Mouse (Mus musculus) stomach, postnatal 0 days (tissue): ENCODE results near the gene Olfr376. TPM values are rescaled to one million over a fixed set of nuclear protein-coding genes. Genes with fewer than 3 reads are reported as not detected.

Source experiments
- ATAC-seq: fragments of 200-750 bp; cut with Nextera tagmentation; 2 replicates; pipeline ENCODE4 v1.8.0; 2017; ENCODE audit not compliant: low FRiP score, low TSS enrichment
- DNase-seq: peaks from one replicate; pipeline ENCODE4 v3.0.0-alpha.2; 2016; ENCODE audit warnings: low spot score
- H3K27ac ChIP-seq: fragments of 300-500 bp; sonication (generic); replicated peaks from 2 replicates; pipeline ENCODE4 v1.5.1; 2014; ENCODE audit warnings: mild to moderate bottlenecking, control low read depth
- H3K27me3 ChIP-seq: fragments of 300-500 bp; sonication (generic); 2 replicates; pipeline ENCODE4 v1.6.1; 2014; ENCODE audit warnings: low read length; ENCODE audit not compliant: control insufficient read depth, insufficient read depth
- H3K36me3 ChIP-seq: fragments of 300-500 bp; sonication (generic); 2 replicates; pipeline ENCODE4 v1.6.1; 2014; ENCODE audit warnings: low read length, mixed read lengths; ENCODE audit not compliant: control insufficient read depth, insufficient read depth
- H3K4me1 ChIP-seq: fragments of 300-500 bp; sonication (generic); replicated peaks from 2 replicates; pipeline ENCODE4 v1.6.1; 2014; ENCODE audit warnings: antibody characterized with exemption; ENCODE audit not compliant: control insufficient read depth, insufficient read depth
- H3K4me2 ChIP-seq: fragments of 300-500 bp; sonication (generic); replicated peaks from 2 replicates; pipeline ENCODE4 v1.6.1; 2014; ENCODE audit warnings: low read depth, mild to moderate bottlenecking, control low read depth, moderate library complexity
- H3K4me3 ChIP-seq: fragments of 300-500 bp; sonication (generic); 2 replicates; pipeline ENCODE4 v1.5.1; 2014; ENCODE audit warnings: low read depth, low read length, control low read depth
- H3K9ac ChIP-seq: fragments of 300-500 bp; sonication (generic); 2 replicates; pipeline ENCODE4 v1.6.1; 2014; ENCODE audit warnings: mild to moderate bottlenecking, low read length, control low read depth, mixed read lengths
- H3K9me3 ChIP-seq: fragments of 300-500 bp; sonication (generic); 2 replicates; pipeline ENCODE4 v1.6.1; 2016; ENCODE audit warnings: low read length; ENCODE audit not compliant: control insufficient read depth
- CTCF ChIP-seq: IDR thresholded peaks from 2 replicates; pipeline ENCODE4 v1.5.1; 2016; ENCODE audit warnings: antibody characterized with exemption, low read depth, mild to moderate bottlenecking, moderate library complexity
- EP300 ChIP-seq: optimal IDR thresholded peaks from 2 replicates; pipeline ENCODE3; 2016; ENCODE audit warnings: antibody characterized with exemption
- WGBS: fragments of 180-500 bp; shearing (Covaris S2); extraction: QIAGEN DNeasy Blood & Tissue Kit; methylation state at CpG from one replicate; pipeline ENCODE4 v1.1.7; 2014; 5-methylcytosine and 5-hydroxymethylcytosine counted together
- polyA plus RNA-seq: library from polyadenylated mRNA; unstranded; fragments of >200 nt; fragmentation: Nextera tagmentation; extraction: Ambion mirVana; gene quantifications from 2 replicates; pipeline ENCODE4 v1.2.1, GENCODE M21; 2015

The Olfr376 gene
- polyA plus RNA-seq, 1 experiment from 2014 or later: not detected

- Histone ChIP-seq H3K4me3 (no peak overlapping the region), H3K9me3 (no peaks in the 10 kb centered on the region), H3K27ac (no peak overlapping the region), H3K9ac (no peak overlapping the region), H3K4me1 (no peaks in the 10 kb centered on the region), H3K27me3 (no peaks in the 10 kb centered on the region), H3K36me3 (no peaks in the 10 kb centered on the region), H3K4me2 (no peak overlapping the region)
- DNase-seq (no peak), ATAC-seq (no peak)
- WGBS: 58% methylated on average over 2 of the region's 2 CpGs
- no peak for TF ChIP-seq EP300
- no peak for TF ChIP-seq CTCF
These were observed 37.7 kb upstream of the Olfr376 start for GRCm38 (mm10) chr11:73333357-73333756.

- no peaks in the 10 kb centered on the region for H3K9me3 ChIP-seq
- ATAC-seq (peak; percentile 74), DNase-seq (no peak)
- no peak overlapping the region for H3K4me2 ChIP-seq
- no peaks in the 10 kb centered on the region for H3K4me1 ChIP-seq
- no peak overlapping the region for H3K9ac ChIP-seq
- no peak overlapping the region for H3K27ac ChIP-seq
- no peak overlapping the region for H3K4me3 ChIP-seq
- H3K36me3 ChIP-seq: no peaks in the 10 kb centered on the region
- WGBS: 63% methylated on average over 4 of the region's 4 CpGs
- H3K27me3 ChIP-seq: no peaks in the 10 kb centered on the region
- no peak for TF ChIP-seq CTCF
- TF ChIP-seq EP300: no peak
These were observed 34.1 kb upstream of the Olfr376 start for GRCm38 (mm10) chr11:73336919-73337318.

- 38% methylated on average over 3 of the region's 3 CpGs for WGBS
- Histone ChIP-seq H3K27ac (no peak within 1 kb of the TSS), H3K4me3 (no peak within 1 kb of the TSS), H3K9ac (no peak within 1 kb of the TSS), H3K4me1 (no peaks in the 10 kb centered on the region), H3K9me3 (no peaks in the 10 kb centered on the region), H3K4me2 (no peak within 1 kb of the TSS), H3K36me3 (no peaks in the 10 kb centered on the region), H3K27me3 (no peaks in the 10 kb centered on the region)
- TF ChIP-seq EP300 (no peak), CTCF (no peak)
- DNase-seq (no peak), ATAC-seq (no peak)
These were observed 20.6 kb upstream of the Olfr376 start, which contains the start of gene Olfr20 for GRCm38 (mm10) chr11:73350483-73350882. Gene Olfr20 (plus strand): TSS chr11:73350783.

GRCm38 (mm10) chr11:73395374-73395773 lies 24.3 kb downstream of the Olfr376 start:
- ATAC-seq: no peak

GRCm38 (mm10) chr11:73399514-73399913 lies 28.5 kb downstream of the Olfr376 start, which contains the start of gene Olfr1:
Gene Olfr1 (minus strand): TSS chr11:73399614.
- TF ChIP-seq EP300 (no peak), CTCF (no peak)
- Histone ChIP-seq H3K36me3 (no peaks in the 10 kb centered on the region), H3K4me3 (no peak within 1 kb of the TSS), H3K27ac (no peak within 1 kb of the TSS), H3K9me3 (no peaks in the 10 kb centered on the region), H3K27me3 (no peaks in the 10 kb centered on the region), H3K4me2 (no peak within 1 kb of the TSS), H3K4me1 (no peaks in the 10 kb centered on the region), H3K9ac (no peak within 1 kb of the TSS)
- ATAC-seq: no peak
- no peak for DNase-seq

More at GRCm38 (mm10) chr11:73395374-73395773, 24.3 kb downstream of the Olfr376 start:
- H3K4me2 ChIP-seq: no peak overlapping the region
- H3K9me3 ChIP-seq: no peaks in the 10 kb centered on the region
- no peak overlapping the region for H3K9ac ChIP-seq
- H3K27me3 ChIP-seq: no peaks in the 10 kb centered on the region
- TF ChIP-seq CTCF (no peak), EP300 (no peak)
- 60% methylated on average over 4 of the region's 4 CpGs for WGBS
- no peak overlapping the region for H3K27ac ChIP-seq
- no peaks in the 10 kb centered on the region for H3K4me1 ChIP-seq
- H3K4me3 ChIP-seq: no peak overlapping the region
- DNase-seq: no peak
- no peaks in the 10 kb centered on the region for H3K36me3 ChIP-seq

Other genes starting within 250 kb of the Olfr376 start
- gene Haspin, start 233.0 kb upstream of the Olfr376 start, polyA plus RNA-seq: 2.7 and 3.6 TPM in 2 replicates
- gene P2rx5, start 210.8 kb upstream of the Olfr376 start, polyA plus RNA-seq: 0.44 and 0.48 TPM in 2 replicates
- 125 and 132 TPM in 2 replicates for gene Emc6, start 194.2 kb upstream of the Olfr376 start, polyA plus RNA-seq
- gene Tax1bp3, start 194.2 kb upstream of the Olfr376 start, polyA plus RNA-seq: 176 and 184 TPM in 2 replicates
- 15.9 and 17.4 TPM in 2 replicates for gene Ctns, start 172.2 kb upstream of the Olfr376 start, polyA plus RNA-seq
- 3.4 and 4.0 TPM in 2 replicates for gene Shpk, start 171.8 kb upstream of the Olfr376 start, polyA plus RNA-seq
- gene Trpv1, start 137.0 kb upstream of the Olfr376 start, polyA plus RNA-seq: 0.02 and 0.08 TPM in 2 replicates
- 0.57 and 0.61 TPM in 2 replicates for gene Trpv3, start 103.9 kb upstream of the Olfr376 start, polyA plus RNA-seq
- gene Aspa, start 41.6 kb upstream of the Olfr376 start, polyA plus RNA-seq: 2.7 and 3.3 TPM in 2 replicates
- not detected in 2 replicates for gene Gm49340, start 41.5 kb upstream of the Olfr376 start, polyA plus RNA-seq
- 0.17 TPM in 1 of 2 replicates, not detected in the other for gene Spata22, start 41.5 kb upstream of the Olfr376 start, polyA plus RNA-seq
- gene Olfr20, start 20.5 kb upstream of the Olfr376 start, polyA plus RNA-seq: 0.06 TPM in 1 of 2 replicates, not detected in the other
- gene Olfr1, start 28.4 kb downstream of the Olfr376 start, polyA plus RNA-seq: not detected in 2 replicates
- not detected in 2 replicates for gene Olfr378, start 57.2 kb downstream of the Olfr376 start, polyA plus RNA-seq
- not detected in 2 replicates for gene Olfr380, start 86.3 kb downstream of the Olfr376 start, polyA plus RNA-seq
- not detected in 2 replicates for gene Olfr381, start 120.4 kb downstream of the Olfr376 start, polyA plus RNA-seq
- not detected in 2 replicates for gene Olfr382, start 146.0 kb downstream of the Olfr376 start, polyA plus RNA-seq
- gene Olfr385, start 221.8 kb downstream of the Olfr376 start, polyA plus RNA-seq: not detected in 2 replicates
- not detected in 2 replicates for gene Olfr384, start 227.3 kb downstream of the Olfr376 start, polyA plus RNA-seq